Mouse (Mus musculus): ENCODE measurements around the gene Ipo9. TPM values are rescaled to one million over a fixed set of nuclear protein-coding genes. Genes with fewer than 3 reads are reported as not detected.

The Ipo9 gene
- polyA plus RNA-seq, 1 experiment = 38.7 TPM

DNA sequence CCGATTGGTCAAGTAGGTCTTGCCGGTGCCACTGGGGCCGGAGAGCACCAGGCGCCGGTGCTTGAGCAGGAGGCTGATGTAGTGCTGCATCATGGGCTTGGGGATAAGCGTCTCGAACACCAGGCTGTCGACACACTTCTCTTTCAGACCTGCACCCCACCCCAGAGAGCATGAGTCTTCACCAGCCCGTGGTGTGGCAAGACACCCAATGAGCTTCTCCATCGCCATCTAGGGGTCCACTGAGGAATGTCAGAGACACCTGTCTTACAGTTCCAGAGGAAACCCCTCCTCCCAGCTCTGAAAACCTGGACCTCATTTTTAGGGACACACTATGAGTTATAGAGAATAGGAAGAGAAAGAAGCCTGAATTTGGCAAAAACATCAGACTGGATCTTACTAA lies 22.0 kb upstream of the Ipo9 start:
- H3K27ac ChIP-seq (ENCODE audit: control insufficient read depth, insufficient read depth, low read depth, low read length) = no peak overlapping the region
- no peak overlapping the region for H3K4me3 ChIP-seq (ENCODE audit: control insufficient read depth, low read depth, low read length)
- H3K27me3 ChIP-seq (ENCODE audit: control insufficient read depth, insufficient read depth, low read length) = no peaks in the 10 kb centered on the region
- no peaks in the 10 kb centered on the region for H3K36me3 ChIP-seq (ENCODE audit: control insufficient read depth, insufficient read depth, low read length)
- TF ChIP-seq POLR2A (IDR thresholded peaks at IDR 0.05; ENCODE audit: control insufficient read depth, low read depth, low read length) (no peak), CTCF (IDR thresholded peaks at IDR 0.05; ENCODE audit: control insufficient read depth, insufficient read depth, insufficient replicate concordance, low read depth, low read length) (peak; percentile 42; the same call in 1 of the 2 replicates)
- no peaks in the 10 kb centered on the region for H3K4me1 ChIP-seq (ENCODE audit: control insufficient read depth, insufficient read depth, low read length)

DNA sequence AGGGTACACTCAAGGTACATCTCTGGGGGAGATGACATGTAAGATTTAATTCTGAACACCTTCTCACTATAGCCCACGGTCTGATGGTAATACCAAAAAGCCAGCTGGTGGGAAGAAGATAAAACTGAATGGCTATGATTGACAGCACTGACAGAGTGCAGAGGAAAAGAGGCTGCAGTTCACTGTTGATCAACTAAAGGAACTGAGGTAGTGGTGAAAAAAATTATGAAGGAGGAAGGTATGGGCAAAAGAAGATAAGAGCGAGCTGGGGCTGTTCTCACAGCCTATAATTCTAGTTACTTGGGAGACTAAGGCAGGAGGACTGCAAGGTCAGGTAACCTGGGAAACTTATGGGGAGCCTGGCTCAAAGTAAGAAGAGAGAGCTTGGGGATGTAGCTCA lies 21.1 kb upstream of the Ipo9 start:
- Histone ChIP-seq H3K27ac (ENCODE audit: control insufficient read depth, insufficient read depth, low read depth, low read length) (no peak overlapping the region), H3K4me3 (ENCODE audit: control insufficient read depth, low read depth, low read length) (no peak overlapping the region), H3K27me3 (ENCODE audit: control insufficient read depth, insufficient read depth, low read length) (no peaks in the 10 kb centered on the region), H3K36me3 (ENCODE audit: control insufficient read depth, insufficient read depth, low read length) (no peaks in the 10 kb centered on the region), H3K4me1 (ENCODE audit: control insufficient read depth, insufficient read depth, low read length) (no peaks in the 10 kb centered on the region)
- TF ChIP-seq POLR2A (IDR thresholded peaks at IDR 0.05; ENCODE audit: control insufficient read depth, low read depth, low read length) = no peak
- no peak for TF ChIP-seq CTCF (IDR thresholded peaks at IDR 0.05; ENCODE audit: control insufficient read depth, insufficient read depth, insufficient replicate concordance, low read depth, low read length)

- no peaks in the 10 kb centered on the region for H3K27me3 ChIP-seq (ENCODE audit: control insufficient read depth, insufficient read depth, low read length)
- TF ChIP-seq CTCF (IDR thresholded peaks at IDR 0.05; ENCODE audit: control insufficient read depth, insufficient read depth, insufficient replicate concordance, low read depth, low read length) = no peak
- no peak for TF ChIP-seq POLR2A (IDR thresholded peaks at IDR 0.05; ENCODE audit: control insufficient read depth, low read depth, low read length)
- no peak overlapping the region for H3K4me3 ChIP-seq (ENCODE audit: control insufficient read depth, low read depth, low read length)
- H3K36me3 ChIP-seq (ENCODE audit: control insufficient read depth, insufficient read depth, low read length) = no peaks in the 10 kb centered on the region
- H3K27ac ChIP-seq (ENCODE audit: control insufficient read depth, insufficient read depth, low read depth, low read length) = no peak overlapping the region
- no peaks in the 10 kb centered on the region for H3K4me1 ChIP-seq (ENCODE audit: control insufficient read depth, insufficient read depth, low read length)
Measured at GRCm38 (mm10) chr1:135449876-135450275, 19.6 kb upstream of the Ipo9 start.

DNA sequence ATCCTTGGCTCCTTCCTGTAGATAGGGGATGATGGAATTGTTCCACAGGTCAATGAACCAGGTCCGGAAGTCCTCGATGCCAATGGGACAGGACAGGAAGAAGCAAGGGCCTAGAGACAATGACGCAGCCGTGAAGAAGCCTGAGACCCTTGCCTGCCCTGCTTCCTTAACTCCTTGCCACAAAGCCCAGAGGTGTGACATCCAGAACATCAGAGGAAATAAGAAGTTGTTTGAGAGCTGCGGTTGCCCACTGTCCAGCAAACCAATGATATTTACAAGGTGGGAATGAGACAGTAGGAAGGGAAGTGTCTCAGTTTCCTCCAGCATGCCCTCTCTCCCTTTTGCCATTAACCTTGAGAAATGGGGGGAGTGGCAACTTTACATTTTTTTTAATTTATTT lies 18.6 kb upstream of the Ipo9 start:
- H3K27ac ChIP-seq (ENCODE audit: control insufficient read depth, insufficient read depth, low read depth, low read length) = no peak overlapping the region
- H3K4me3 ChIP-seq (ENCODE audit: control insufficient read depth, low read depth, low read length) = no peak overlapping the region
- no peaks in the 10 kb centered on the region for H3K36me3 ChIP-seq (ENCODE audit: control insufficient read depth, insufficient read depth, low read length)
- no peaks in the 10 kb centered on the region for H3K27me3 ChIP-seq (ENCODE audit: control insufficient read depth, insufficient read depth, low read length)
- TF ChIP-seq POLR2A (IDR thresholded peaks at IDR 0.05; ENCODE audit: control insufficient read depth, low read depth, low read length) (no peak), CTCF (IDR thresholded peaks at IDR 0.05; ENCODE audit: control insufficient read depth, insufficient read depth, insufficient replicate concordance, low read depth, low read length) (no peak)
- no peaks in the 10 kb centered on the region for H3K4me1 ChIP-seq (ENCODE audit: control insufficient read depth, insufficient read depth, low read length)

- no peaks in the 10 kb centered on the region for H3K36me3 ChIP-seq (ENCODE audit: control insufficient read depth, insufficient read depth, low read length)
- H3K4me1 ChIP-seq (ENCODE audit: control insufficient read depth, insufficient read depth, low read length) = no peaks in the 10 kb centered on the region
- no peak overlapping the region for H3K4me3 ChIP-seq (ENCODE audit: control insufficient read depth, low read depth, low read length)
- H3K27ac ChIP-seq (ENCODE audit: control insufficient read depth, insufficient read depth, low read depth, low read length) = no peak overlapping the region
- TF ChIP-seq POLR2A (IDR thresholded peaks at IDR 0.05; ENCODE audit: control insufficient read depth, low read depth, low read length) (no peak), CTCF (IDR thresholded peaks at IDR 0.05; ENCODE audit: control insufficient read depth, insufficient read depth, insufficient replicate concordance, low read depth, low read length) (no peak)
- H3K27me3 ChIP-seq (ENCODE audit: control insufficient read depth, insufficient read depth, low read length) = no peaks in the 10 kb centered on the region
Measured at GRCm38 (mm10) chr1:135443506-135443905, 13.2 kb upstream of the Ipo9 start.

GRCm38 (mm10) chr1:135441861-135442260 lies 11.6 kb upstream of the Ipo9 start:
- Histone ChIP-seq H3K4me3 (ENCODE audit: control insufficient read depth, low read depth, low read length) (no peak overlapping the region), H3K27me3 (ENCODE audit: control insufficient read depth, insufficient read depth, low read length) (no peaks in the 10 kb centered on the region), H3K27ac (ENCODE audit: control insufficient read depth, insufficient read depth, low read depth, low read length) (no peak overlapping the region), H3K4me1 (ENCODE audit: control insufficient read depth, insufficient read depth, low read length) (no peaks in the 10 kb centered on the region), H3K36me3 (ENCODE audit: control insufficient read depth, insufficient read depth, low read length) (no peaks in the 10 kb centered on the region)
- TF ChIP-seq CTCF (IDR thresholded peaks at IDR 0.05; ENCODE audit: control insufficient read depth, insufficient read depth, insufficient replicate concordance, low read depth, low read length) (no peak), POLR2A (IDR thresholded peaks at IDR 0.05; ENCODE audit: control insufficient read depth, low read depth, low read length) (no peak)

DNA sequence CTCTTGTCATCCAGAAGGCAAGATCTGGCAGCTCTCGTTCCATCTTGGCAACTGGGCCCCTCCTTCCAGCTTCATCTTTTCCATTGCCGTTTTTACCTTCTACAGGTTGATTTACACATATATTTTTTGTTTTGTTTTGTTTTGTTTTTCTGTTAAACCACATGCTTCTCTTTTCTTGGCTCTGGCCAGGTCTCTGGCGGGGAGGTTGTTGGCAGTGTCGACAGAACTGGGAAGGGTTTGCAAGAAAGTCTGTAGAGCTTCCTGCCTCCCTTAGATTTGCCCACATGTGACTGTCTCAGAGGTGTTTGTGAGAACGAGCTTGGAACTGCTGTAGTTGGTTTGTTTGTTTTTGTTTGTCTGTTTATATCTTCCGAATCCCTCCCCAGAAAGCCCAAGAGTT lies 10.7 kb upstream of the Ipo9 start:
- Histone ChIP-seq H3K4me1 (ENCODE audit: control insufficient read depth, insufficient read depth, low read length) (no peaks in the 10 kb centered on the region), H3K36me3 (ENCODE audit: control insufficient read depth, insufficient read depth, low read length) (no peaks in the 10 kb centered on the region), H3K27me3 (ENCODE audit: control insufficient read depth, insufficient read depth, low read length) (no peaks in the 10 kb centered on the region), H3K27ac (ENCODE audit: control insufficient read depth, insufficient read depth, low read depth, low read length) (no peak overlapping the region), H3K4me3 (ENCODE audit: control insufficient read depth, low read depth, low read length) (no peak overlapping the region)
- no peak for TF ChIP-seq POLR2A (IDR thresholded peaks at IDR 0.05; ENCODE audit: control insufficient read depth, low read depth, low read length)
- TF ChIP-seq CTCF (IDR thresholded peaks at IDR 0.05; ENCODE audit: control insufficient read depth, insufficient read depth, insufficient replicate concordance, low read depth, low read length) = no peak

DNA sequence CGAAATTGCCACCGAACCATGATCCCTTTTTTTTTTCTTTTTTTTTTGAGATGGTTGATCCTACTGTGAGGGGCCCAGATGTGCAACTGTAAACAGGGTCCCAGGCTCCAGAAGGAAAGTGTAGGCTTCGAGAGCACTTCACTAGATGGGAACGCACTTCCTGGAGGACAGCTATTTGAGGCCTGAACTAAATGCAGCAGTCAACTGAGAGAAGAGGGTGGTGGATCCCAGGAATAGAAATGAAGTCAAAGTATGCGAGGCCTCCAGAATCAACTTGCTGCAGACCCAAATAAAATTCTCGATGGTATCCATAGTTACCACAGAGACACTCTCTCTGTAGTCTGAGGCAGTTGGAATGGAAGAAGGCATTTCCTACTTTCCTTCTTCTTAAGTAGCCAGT lies 8.5 kb upstream of the Ipo9 start:
- Histone ChIP-seq H3K27ac (ENCODE audit: control insufficient read depth, insufficient read depth, low read depth, low read length) (no peak overlapping the region), H3K4me1 (ENCODE audit: control insufficient read depth, insufficient read depth, low read length) (no peaks in the 10 kb centered on the region), H3K27me3 (ENCODE audit: control insufficient read depth, insufficient read depth, low read length) (no peaks in the 10 kb centered on the region), H3K36me3 (ENCODE audit: control insufficient read depth, insufficient read depth, low read length) (no peaks in the 10 kb centered on the region), H3K4me3 (ENCODE audit: control insufficient read depth, low read depth, low read length) (no peak overlapping the region)
- no peak for TF ChIP-seq CTCF (IDR thresholded peaks at IDR 0.05; ENCODE audit: control insufficient read depth, insufficient read depth, insufficient replicate concordance, low read depth, low read length)
